Mouse (Mus musculus): ENCODE measurements at regions not wholly inside any gene's neighbourhood (a gene's known extent, or its start where the extent isn't known, plus 50 kb on each side); places are given as distances from the start of the nearest gene placed in this dataset.

DNA sequence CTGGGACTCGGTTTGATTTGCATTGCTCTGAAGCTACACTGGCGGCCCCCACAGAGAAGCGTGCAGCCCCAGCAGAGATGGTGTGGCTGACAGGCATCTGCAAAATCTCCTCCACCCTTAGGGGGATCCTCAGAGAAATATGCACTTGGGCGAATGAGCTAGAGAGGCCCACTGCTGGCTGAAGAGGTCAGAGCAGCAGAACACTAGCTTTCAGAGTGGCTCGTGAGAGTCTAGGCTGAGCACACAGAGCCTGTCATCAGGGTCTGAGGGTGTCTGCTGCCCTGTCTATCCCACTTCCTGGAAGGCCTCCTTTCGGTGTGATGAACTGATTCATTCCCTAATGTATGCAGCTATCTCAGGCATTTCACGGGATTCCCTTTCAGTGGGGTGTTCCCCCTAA, 225.1 kb downstream of the Tle3 start:
- H3K27me3 ChIP-seq, result 0 out of 2 replicates have a peak, but pooled peaks cover 3% of the 10 kb centered on the region
- peak overlapping the region; percentile 63; the same call in 1 of the 2 replicates for H3K27ac ChIP-seq (replicated peaks)
- ATAC-seq (ENCODE audit: insufficient number of reproducible peaks, low FRiP score, low TSS enrichment, low read depth), result no peak
- 13% methylated on average over 7 of the region's 7 CpGs for WGBS
- H3K4me2 ChIP-seq (replicated peaks), result peak overlapping the region; percentile 15
- no peak overlapping the region for H3K4me3 ChIP-seq (replicated peaks)
- H3K4me1 ChIP-seq, result peaks cover 39% of the 10 kb centered on the region
- H3K9ac ChIP-seq, result no peak overlapping the region
- no peaks in the 10 kb centered on the region for H3K9me3 ChIP-seq (replicated peaks)
- H3K36me3 ChIP-seq, result no peaks in the 10 kb centered on the region

DNA sequence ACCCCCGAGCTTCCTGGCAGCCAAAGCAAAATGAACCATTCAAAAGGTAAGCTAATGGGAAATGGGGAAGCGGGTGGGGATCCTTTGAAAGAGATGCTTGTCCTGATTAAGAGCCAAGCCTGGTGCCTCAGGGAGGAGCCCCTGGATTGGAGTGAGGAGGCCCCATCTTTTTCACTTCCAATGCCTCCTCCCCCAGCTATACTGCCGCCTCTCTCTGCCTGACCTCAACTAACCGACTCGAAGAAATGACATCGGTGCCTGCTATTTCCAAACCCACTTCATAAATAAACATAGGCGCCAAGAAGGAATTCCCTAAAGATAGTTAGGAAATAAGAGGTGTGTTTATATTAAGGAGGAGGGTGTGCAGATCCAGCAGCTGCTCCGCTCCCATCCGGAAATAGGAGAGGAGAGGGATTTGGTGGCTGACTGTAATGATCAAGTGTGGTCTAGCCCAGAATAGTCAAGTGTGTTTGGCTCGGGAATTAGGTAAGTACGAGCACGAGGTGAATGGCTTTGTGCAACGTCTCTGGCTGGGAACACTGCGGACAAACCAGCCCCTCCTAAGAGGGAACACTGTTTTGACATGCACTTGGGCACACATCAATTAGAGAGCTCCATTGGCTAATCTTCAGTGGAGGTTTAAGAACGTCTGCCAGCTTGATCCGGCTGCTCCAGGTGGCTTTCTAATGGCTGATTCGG, 224.4 kb downstream of the Tle3 start:
- H3K36me3 ChIP-seq, result no peaks in the 10 kb centered on the region
- ATAC-seq (ENCODE audit: insufficient number of reproducible peaks, low FRiP score, low TSS enrichment, low read depth), result 0 out of 2 replicates have a peak, but pooled peaks have one; percentile 25
- no peaks in the 10 kb centered on the region for H3K9me3 ChIP-seq (replicated peaks)
- 0 out of 2 replicates have a peak, but pooled peaks cover 3% of the 10 kb centered on the region for H3K27me3 ChIP-seq
- H3K27ac ChIP-seq (replicated peaks), result peak overlapping the region; percentile 63; the same call in 1 of the 2 replicates
- H3K4me2 ChIP-seq (replicated peaks), result peak overlapping the region; percentile 15
- 29% methylated on average over 17 of the region's 17 CpGs for WGBS
- H3K9ac ChIP-seq, result no peak overlapping the region
- peaks cover 35% of the 10 kb centered on the region for H3K4me1 ChIP-seq
- no peak overlapping the region for H3K4me3 ChIP-seq (replicated peaks)

DNA sequence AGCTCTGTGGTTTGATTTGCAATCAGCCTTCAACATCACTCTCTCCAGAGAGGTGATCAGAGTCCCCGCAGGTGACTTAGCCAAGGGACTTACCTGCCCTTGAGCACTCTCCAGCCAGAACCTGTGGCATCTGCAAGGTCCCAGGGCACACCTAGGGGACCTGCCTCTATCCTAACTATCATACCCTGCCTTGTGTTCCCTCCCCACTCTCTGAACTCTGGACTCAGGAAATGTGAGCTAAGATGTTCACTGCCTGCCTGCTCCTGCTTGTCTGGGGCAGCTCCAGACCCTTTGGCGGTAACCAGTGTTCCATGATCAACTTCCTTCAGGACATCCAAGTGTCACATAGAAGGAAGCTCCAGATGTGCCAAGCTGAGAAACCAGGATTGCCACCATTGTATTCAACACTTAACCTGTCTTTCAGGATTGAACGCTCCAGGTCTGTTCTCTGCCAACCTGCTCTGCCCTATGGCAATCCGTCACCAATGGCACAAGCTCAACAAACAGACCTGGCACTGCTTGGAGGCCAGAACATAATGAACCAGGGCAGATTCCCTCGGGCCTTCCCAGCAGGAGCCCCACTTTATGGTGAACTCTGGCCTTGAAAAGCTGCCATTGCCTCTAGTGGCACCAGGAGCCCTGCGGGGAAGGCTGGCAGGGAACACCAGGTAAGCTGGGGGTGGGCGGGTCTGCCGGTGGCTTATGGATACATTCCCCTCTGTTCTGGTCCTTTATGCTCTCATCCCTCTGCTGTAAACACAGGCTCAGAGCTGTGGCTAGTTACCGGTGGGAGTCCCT, 223.2 kb downstream of the Tle3 start:
- ATAC-seq (ENCODE audit: insufficient number of reproducible peaks, low FRiP score, low TSS enrichment, low read depth), result no peak
- Histone ChIP-seq H3K4me2 (replicated peaks) (no peak overlapping the region), H3K4me3 (replicated peaks) (no peak overlapping the region), H3K4me1 (peaks cover 35% of the 10 kb centered on the region), H3K27ac (replicated peaks) (no peak overlapping the region), H3K9me3 (replicated peaks) (no peaks in the 10 kb centered on the region), H3K9ac (no peak overlapping the region), H3K27me3 (0 out of 2 replicates have a peak, but pooled peaks cover 3% of the 10 kb centered on the region), H3K36me3 (no peaks in the 10 kb centered on the region)
- 68% methylated on average over 9 of the region's 9 CpGs for WGBS

DNA sequence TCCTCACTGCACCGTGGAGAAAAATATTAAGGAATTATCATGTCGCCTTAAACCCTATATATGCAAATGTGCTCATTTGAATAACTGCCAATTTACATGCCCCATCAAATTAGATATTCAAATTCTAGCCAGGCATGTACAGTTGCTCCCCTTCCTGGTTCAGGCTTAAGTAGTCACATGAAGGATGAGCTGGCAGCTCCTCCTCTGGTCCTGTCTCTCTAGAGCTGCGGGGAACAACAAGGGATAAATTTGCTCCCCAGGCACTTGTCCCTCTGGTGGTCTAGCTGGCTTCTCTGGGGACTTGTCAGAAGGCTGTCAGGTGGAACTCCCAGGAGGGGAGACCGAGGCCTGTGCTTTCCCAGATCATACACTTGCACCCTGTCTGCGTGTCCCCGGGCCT, 221.8 kb downstream of the Tle3 start:
- Histone ChIP-seq H3K4me2 (replicated peaks) (no peak overlapping the region), H3K4me3 (replicated peaks) (no peak overlapping the region), H3K9ac (no peak overlapping the region), H3K9me3 (replicated peaks) (no peaks in the 10 kb centered on the region), H3K27me3 (0 out of 2 replicates have a peak, but pooled peaks cover 3% of the 10 kb centered on the region), H3K36me3 (no peaks in the 10 kb centered on the region), H3K27ac (replicated peaks) (no peak overlapping the region), H3K4me1 (peaks cover 35% of the 10 kb centered on the region)
- WGBS, result 70% methylated on average over 6 of the region's 6 CpGs
- no peak for ATAC-seq (ENCODE audit: insufficient number of reproducible peaks, low FRiP score, low TSS enrichment, low read depth)

DNA sequence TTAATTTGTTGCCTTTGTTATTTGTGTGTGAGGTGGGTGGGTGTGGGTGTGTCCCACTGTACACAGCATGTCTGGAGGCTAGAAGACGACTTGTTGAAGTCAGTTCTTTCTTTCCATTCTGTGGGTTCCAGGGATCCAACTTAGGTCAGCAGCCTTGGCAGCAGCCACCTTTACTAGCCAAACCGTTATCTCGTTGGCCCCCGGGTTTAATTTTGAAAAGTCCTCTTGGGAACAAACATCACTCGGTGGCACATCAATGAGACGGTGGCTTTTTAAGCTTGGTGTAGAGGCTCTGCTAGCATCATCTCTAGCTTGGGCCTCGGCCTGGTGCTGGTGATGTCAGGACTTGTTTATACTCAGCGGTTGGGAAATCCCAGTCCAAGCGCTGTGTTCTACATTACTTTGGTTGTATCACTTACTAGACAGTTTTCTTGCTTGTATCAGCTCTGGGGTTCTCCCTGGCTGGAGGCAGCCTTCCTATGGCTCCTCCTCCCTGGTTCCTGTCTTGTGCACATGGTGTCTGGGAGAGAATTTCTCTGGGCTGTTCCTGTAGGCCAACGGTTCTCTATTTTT, 217.6 kb downstream of the Tle3 start:
- Histone ChIP-seq H3K9ac (no peak overlapping the region), H3K36me3 (no peaks in the 10 kb centered on the region), H3K4me2 (replicated peaks) (no peak overlapping the region), H3K4me1 (peaks cover 5% of the 10 kb centered on the region), H3K27me3 (no peaks in the 10 kb centered on the region), H3K9me3 (replicated peaks) (no peaks in the 10 kb centered on the region), H3K4me3 (replicated peaks) (no peak overlapping the region), H3K27ac (replicated peaks) (no peak overlapping the region)
- 73% methylated on average over 10 of the region's 10 CpGs for WGBS
- ATAC-seq (ENCODE audit: insufficient number of reproducible peaks, low FRiP score, low TSS enrichment, low read depth), result no peak

DNA sequence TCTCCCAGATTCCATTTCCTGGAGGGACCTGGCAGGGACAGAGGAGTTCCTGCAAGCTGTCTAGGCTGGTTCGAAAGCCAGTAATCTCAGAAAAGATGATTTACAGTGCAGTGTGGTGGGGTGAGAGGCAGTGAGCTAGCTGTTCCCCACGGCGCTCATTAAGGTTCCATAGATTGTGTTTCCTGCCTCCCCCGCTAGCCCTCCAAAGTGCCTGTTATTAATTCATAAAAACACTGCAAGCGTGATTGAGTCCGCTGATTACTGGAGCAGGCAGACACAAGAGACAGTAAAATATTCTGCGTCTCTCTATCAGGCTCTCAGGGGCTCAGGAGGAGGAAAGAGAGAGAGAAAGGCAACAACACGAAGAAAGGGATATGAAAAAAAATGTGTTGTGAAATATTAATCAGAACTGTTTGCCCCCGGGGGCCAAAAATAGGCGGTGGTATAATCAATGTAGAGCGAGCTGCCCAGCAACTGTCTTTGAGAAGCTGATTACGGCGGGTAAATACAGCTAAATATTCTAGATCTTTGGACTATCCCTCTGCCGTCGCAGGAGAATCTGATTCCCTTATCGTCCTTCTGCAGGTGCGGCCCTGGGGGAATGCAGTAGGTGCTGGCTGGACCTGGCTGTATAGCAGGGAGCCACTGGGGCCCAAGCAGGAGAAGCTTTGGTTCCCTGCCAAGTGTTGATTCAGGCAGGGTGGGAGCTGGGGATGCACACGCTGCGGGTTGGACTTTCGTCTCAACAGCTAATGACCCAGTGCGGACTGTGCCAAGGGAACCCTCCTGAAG, 211.3 kb downstream of the Tle3 start:
- Histone ChIP-seq H3K4me1 (peaks cover 15% of the 10 kb centered on the region), H3K4me3 (replicated peaks) (no peak overlapping the region), H3K27me3 (no peaks in the 10 kb centered on the region), H3K36me3 (no peaks in the 10 kb centered on the region), H3K4me2 (replicated peaks) (no peak overlapping the region), H3K9me3 (replicated peaks) (no peaks in the 10 kb centered on the region), H3K27ac (replicated peaks) (no peak overlapping the region; the same call in 1 of the 2 replicates), H3K9ac (no peak overlapping the region)
- WGBS, result 47% methylated on average over 21 of the region's 21 CpGs
- ATAC-seq (ENCODE audit: insufficient number of reproducible peaks, low FRiP score, low TSS enrichment, low read depth), result no peak; the same call in 1 of the 2 replicates

DNA sequence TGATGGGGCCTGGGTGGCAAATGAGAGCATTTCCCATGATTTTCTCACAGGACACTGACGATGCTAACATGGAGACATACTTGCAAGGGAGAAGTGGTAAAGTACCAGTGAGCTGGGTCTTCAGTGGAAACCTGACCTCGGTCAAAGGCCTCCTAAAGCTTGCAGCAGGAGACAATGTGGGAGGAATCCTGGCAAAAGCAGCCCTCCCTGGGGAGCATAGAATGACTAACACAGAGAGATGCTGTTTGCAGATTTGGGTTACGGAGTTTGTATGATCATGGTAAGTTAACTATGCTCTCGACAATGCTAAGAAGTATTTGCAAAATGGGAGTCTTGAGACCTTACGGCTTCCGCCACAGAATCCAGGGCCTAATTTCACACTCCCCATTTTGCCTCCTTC, 208.9 kb downstream of the Tle3 start:
- Histone ChIP-seq H3K4me1 (peaks cover 20% of the 10 kb centered on the region), H3K9ac (no peak overlapping the region), H3K4me3 (replicated peaks) (no peak overlapping the region), H3K9me3 (replicated peaks) (no peaks in the 10 kb centered on the region), H3K4me2 (replicated peaks) (no peak overlapping the region), H3K27ac (replicated peaks) (no peak overlapping the region), H3K27me3 (no peaks in the 10 kb centered on the region), H3K36me3 (no peaks in the 10 kb centered on the region)
- WGBS, result 69% methylated on average over 6 of the region's 6 CpGs
- no peak for ATAC-seq (ENCODE audit: insufficient number of reproducible peaks, low FRiP score, low TSS enrichment, low read depth)

DNA sequence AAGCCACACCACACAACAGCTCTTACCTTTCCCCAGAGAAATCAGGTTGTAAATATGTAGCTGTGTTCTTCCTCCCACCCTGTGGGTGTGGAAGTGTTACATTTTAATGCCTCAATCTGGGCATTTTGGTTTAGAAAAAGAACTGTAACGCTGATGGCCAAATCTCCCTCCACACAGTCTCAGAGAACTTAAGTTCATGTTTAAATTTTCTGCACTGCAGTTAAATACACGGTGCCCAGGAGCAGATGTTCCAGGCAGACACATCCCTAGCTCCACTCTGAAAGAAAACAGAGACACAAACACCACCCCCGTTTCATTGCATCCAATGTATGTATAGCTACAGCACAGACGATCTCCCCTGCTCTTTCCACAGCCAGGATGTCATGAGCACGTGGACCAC, 206.1 kb downstream of the Tle3 start:
- Histone ChIP-seq H3K36me3 (no peaks in the 10 kb centered on the region), H3K27me3 (no peaks in the 10 kb centered on the region), H3K27ac (replicated peaks) (no peak overlapping the region), H3K4me3 (replicated peaks) (no peak overlapping the region), H3K9ac (no peak overlapping the region), H3K9me3 (replicated peaks) (no peaks in the 10 kb centered on the region), H3K4me1 (peaks cover 17% of the 10 kb centered on the region), H3K4me2 (replicated peaks) (no peak overlapping the region)
- WGBS, result 48% methylated on average over 5 of the region's 5 CpGs
- no peak for ATAC-seq (ENCODE audit: insufficient number of reproducible peaks, low FRiP score, low TSS enrichment, low read depth)

DNA sequence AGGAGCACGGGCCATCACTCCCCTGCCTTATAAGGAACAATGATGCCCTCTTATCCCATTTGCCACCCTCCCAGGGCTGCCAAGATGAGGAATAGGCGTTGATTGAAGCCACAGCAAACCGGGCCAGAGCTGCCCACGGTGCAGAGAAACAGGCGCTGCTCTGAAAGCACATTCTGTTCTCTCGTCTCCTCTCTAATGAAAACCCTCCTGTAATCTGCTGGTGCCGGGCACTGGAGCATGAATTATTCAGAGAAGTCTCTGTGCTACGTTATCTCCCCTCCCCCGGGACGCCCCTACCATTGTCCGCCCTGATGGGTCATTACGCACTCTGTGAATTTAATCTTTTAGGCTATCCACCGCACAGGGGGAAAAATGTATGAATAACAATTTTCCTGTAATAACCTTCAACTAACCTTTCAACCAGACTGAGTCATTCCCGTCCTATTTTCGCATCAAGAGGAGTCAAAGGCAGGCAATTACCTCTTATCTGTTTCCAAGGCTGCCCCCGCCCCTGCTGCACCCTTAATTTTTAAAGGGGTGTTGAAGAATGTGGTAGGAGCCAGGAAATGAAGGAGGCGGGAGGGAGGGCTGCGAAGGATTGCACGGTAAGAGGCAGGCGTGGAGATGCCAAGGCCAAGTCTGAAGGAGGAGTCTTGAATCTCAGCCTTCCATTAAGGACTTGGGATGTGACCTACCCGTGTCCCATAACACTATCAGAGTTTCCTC, 201.6 kb downstream of the Tle3 start:
- no peak overlapping the region for H3K4me2 ChIP-seq (replicated peaks)
- H3K27ac ChIP-seq (replicated peaks), result no peak overlapping the region
- no peak; the same call in 1 of the 2 replicates for ATAC-seq (ENCODE audit: insufficient number of reproducible peaks, low FRiP score, low TSS enrichment, low read depth)
- H3K36me3 ChIP-seq, result no peaks in the 10 kb centered on the region
- no peaks in the 10 kb centered on the region for H3K9me3 ChIP-seq (replicated peaks)
- H3K4me3 ChIP-seq (replicated peaks), result no peak overlapping the region
- 35% methylated on average over 21 of the region's 21 CpGs for WGBS
- no peak overlapping the region for H3K9ac ChIP-seq
- peaks cover 13% of the 10 kb centered on the region; the same call in 1 of the 2 replicates for H3K4me1 ChIP-seq
- H3K27me3 ChIP-seq, result no peaks in the 10 kb centered on the region

DNA sequence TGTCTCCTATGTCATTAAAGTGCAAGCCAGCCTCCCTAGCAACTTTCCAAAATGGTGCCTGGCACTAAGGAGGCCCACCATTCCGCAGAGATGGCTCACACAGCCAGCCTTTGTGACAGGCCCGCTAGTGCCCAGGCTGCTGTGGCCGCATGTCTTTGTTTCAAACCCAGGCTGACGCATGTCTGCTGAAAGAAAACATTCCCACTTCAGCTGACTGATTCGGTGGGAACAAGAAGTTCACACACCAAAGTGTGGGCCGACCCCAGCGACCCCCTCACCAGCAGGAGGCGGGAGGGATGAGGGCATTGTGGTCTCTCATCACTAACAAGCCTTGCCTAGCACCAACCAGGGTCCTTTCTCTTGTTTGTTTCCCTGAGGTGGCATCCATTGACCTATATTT, 190.9 kb downstream of the Tle3 start:
- Histone ChIP-seq H3K9ac (no peak overlapping the region), H3K4me1 (peaks cover 11% of the 10 kb centered on the region), H3K27me3 (no peaks in the 10 kb centered on the region), H3K27ac (replicated peaks) (no peak overlapping the region), H3K9me3 (replicated peaks) (0 out of 2 replicates have a peak, but pooled peaks cover 4% of the 10 kb centered on the region), H3K4me3 (replicated peaks) (no peak overlapping the region), H3K36me3 (no peaks in the 10 kb centered on the region), H3K4me2 (replicated peaks) (no peak overlapping the region)
- ATAC-seq (ENCODE audit: insufficient number of reproducible peaks, low FRiP score, low TSS enrichment, low read depth), result no peak
- WGBS, result 63% methylated on average over 8 of the region's 8 CpGs
